Mouse (Mus musculus) gastrocnemius, adult 2 months (tissue): ENCODE data around the gene Supt5. TPM values are rescaled to one million over a fixed set of nuclear protein-coding genes. Genes with fewer than 3 reads are reported as not detected.

Experiments
- DNase-seq: peaks from one replicate; pipeline ENCODE4 v3.0.0; 2022
- H3K27ac ChIP-seq: fragments of 200-600 bp; 2 replicates; pipeline ENCODE4 v1.8.1; 2022; ENCODE audit warnings: mild to moderate bottlenecking
- H3K4me3 ChIP-seq: fragments of 200-600 bp; 2 replicates; pipeline ENCODE4 v1.8.1; 2022; ENCODE audit warnings: mild to moderate bottlenecking, moderate library complexity
- CTCF ChIP-seq: fragments of 200-600 bp; IDR thresholded peaks from 2 replicates; pipeline ENCODE4 v1.8.1; 2022; ENCODE audit warnings: antibody characterized with exemption, mild to moderate bottlenecking, moderate library complexity
- intact Hi-C: fragments of 180-260 bp; cut with DNase I; formaldehyde crosslinking; loops from one replicate; pipeline ENCODE4 v1.15.1; 2025
- total RNA-seq, 2 experiments: library from RNA; stranded (reverse); gene quantifications; 2 replicates each; pipeline ENCODE4 v1.2.3; 2021

Gene Supt5
- total RNA-seq, 2 experiments from 2014 or later = 57.9 to 68.6 TPM

DNA sequence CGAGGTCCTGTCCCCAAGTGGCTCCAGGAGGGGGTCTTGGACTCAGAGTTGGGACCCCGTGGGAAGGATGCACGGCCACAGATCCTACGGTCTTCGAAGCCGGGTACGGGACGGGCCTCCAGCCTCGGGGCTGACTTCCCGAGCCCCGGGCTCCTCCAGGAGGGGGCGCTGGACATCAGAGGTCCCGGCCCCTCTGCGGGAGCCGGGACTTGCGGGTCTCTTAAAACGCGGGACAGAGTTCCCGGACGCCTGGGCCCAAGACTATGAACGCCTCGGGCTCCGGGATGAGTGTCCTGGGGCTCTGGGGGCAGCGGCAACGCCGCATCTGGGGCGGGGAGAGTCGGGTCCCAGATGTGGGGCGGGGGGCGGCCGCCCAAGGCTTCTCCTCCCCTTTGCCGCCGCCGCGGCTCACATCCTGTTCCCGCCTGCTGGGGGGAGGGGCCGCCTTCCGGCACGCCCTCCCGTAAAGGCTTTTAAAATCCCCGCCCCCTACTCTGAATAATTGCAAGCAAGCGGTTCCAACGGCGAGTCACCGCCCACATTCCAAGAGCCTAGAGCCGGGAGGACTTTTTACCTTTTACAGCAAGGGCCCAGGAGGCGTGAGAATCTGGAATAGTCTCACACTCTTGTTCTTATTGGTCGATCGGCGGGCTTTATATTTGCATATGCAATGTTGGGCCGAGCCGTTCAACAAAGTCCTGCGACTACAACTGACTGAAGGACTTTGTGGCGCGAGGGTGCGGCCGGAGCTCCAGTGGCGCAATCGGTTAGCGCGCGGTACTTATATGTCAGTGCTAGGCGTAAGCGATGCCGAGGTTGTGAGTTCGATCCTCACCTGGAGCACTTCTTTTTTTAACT, 33.9 kb upstream of the Supt5 start, which contains the start of gene Plekhg2:
Gene Plekhg2 (minus strand): TSS at position 349 of the 858 bp plus-strand sequence.
- Histone ChIP-seq H3K27ac (peak within 1 kb of the TSS; percentile 94), H3K4me3 (peak within 1 kb of the TSS; percentile 76)
- DNase-seq = peak; percentile 97
- peak; percentile 83 for TF ChIP-seq CTCF
- intact Hi-C loops = loop anchor here (1.0 kb wide), 1 partner anchor 14 kb away; no protein-coding TSS in a partner anchor

DNA sequence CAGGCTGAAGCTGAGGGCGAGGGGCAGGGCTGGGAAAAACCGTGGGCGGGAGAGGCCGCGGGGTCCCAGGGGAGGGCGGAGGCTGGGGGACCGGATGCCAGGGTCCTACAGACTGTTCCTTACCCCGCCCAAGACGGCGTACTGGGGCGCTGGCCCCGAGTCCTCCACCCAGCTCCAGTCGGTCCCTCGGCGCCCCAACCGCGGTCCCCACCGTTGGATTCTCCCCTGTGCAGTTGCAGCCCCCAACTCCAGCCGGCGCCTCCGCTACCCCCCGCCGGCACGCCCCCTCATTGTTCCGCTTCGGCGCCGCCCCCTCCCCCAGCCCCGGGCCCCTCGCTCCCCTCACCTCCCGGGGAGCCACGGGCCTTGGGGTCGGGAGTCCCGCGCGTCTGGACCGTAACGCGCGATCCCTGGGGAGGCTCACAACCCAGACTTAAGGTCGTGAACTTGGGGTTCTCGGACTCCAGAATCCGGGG, 33.0 kb upstream of the Supt5 start:
- intact Hi-C loops = loop anchor here (2.0 kb wide), 1 partner anchor 19 kb away; no protein-coding TSS in a partner anchor

DNA sequence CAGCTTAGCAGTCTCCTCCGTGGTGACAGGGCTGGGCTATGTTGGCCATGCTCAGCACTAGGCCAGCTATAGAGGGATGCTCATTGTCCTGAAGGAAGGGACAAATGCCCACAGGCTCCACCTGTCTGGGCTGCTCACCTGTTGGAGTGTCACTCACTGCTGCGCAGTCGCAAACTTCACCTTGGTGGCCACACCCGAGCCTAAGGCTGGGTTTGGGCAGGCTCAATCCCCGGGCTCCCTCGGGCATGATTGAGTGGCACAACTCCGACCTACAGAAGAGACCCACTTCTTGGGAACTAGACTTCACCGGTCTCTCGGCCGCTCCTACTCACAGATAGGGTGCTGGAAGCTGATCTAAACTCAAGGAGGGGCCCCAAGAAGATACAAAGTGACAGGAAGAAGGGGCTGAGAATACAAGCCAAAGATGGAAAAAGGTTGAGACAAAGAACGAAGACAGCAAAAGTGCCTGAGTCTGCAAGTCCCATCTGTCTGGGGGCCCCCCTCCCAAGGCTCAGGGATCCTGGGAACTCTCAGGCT, 32.5 kb upstream of the Supt5 start:
- H3K27ac ChIP-seq = peak overlapping the region; percentile 94
- no peak for DNase-seq
- no peak for TF ChIP-seq CTCF
- intact Hi-C loops = loop anchor here (2.0 kb wide), 1 partner anchor 18 kb away; no protein-coding TSS in a partner anchor
- peak overlapping the region; percentile 76 for H3K4me3 ChIP-seq

More for the DNA sequence above, 33.0 kb upstream of the Supt5 start:
- DNase-seq = peak; percentile 84
- H3K4me3 ChIP-seq = peak overlapping the region; percentile 76
- TF ChIP-seq CTCF = no peak
- peak overlapping the region; percentile 94 for H3K27ac ChIP-seq

DNA sequence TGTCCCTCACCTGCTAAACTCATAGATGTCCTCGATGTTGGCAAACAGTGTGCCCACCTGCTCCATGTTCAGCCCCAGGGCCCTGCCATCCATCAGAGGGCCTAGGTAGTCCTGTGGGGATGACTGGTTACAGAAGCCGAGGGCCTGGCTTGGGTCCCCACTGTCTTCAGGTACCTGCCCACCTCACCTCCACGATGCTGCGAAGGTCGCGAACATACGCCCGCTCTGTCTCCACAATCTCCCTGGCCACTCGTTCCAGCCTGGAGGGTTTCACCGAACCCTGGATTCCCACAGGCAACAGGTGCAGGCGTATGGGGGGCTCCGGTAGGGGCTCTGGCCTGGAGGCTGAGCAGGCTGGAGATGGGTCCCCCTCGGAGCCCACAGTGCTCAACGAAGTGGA, 31.5 kb upstream of the Supt5 start:
- H3K4me3 ChIP-seq = peak overlapping the region; percentile 76
- intact Hi-C loops = loop anchor here (2.0 kb wide), 1 partner anchor 17 kb away; no protein-coding TSS in a partner anchor
- H3K27ac ChIP-seq = peak overlapping the region; percentile 94; the same call in 1 of the 2 replicates
- TF ChIP-seq CTCF = no peak
- no peak for DNase-seq

DNA sequence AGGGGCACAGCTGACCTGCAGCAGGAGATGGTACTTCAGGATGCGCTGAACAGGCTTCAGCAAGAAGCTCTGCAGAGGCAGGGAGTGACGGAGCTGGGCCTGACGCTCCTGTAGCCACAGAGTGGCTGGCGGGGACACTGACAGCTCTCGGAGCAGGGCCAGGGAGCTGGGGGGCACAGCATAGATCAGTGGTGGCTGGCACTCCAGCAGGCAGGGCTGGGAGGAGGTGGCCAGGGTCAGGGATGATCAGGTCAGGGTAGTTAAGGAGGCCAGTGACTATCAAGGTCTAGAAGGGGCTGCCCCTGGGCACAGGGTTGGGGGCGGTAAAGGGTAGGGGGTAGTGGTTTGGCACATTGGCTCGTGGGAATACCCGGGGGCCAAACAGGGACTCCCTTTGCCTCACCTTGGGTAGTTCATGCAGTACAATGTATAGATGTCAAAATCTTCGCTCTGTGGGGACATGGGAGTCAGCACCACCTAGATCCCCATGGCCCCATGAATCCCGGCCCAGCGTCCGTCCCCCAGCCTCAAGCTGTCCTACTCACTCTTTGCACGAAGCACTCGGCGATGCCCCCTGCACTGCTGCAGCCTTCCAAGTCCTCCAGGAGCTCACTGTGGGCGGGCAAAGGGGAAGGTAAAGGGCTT, 29.9 kb upstream of the Supt5 start:
- no peak for DNase-seq
- no peak for TF ChIP-seq CTCF
- intact Hi-C loops = no loop called here
- Histone ChIP-seq H3K27ac (peak overlapping the region; percentile 5; the same call in 1 of the 2 replicates), H3K4me3 (no peak overlapping the region)

DNA sequence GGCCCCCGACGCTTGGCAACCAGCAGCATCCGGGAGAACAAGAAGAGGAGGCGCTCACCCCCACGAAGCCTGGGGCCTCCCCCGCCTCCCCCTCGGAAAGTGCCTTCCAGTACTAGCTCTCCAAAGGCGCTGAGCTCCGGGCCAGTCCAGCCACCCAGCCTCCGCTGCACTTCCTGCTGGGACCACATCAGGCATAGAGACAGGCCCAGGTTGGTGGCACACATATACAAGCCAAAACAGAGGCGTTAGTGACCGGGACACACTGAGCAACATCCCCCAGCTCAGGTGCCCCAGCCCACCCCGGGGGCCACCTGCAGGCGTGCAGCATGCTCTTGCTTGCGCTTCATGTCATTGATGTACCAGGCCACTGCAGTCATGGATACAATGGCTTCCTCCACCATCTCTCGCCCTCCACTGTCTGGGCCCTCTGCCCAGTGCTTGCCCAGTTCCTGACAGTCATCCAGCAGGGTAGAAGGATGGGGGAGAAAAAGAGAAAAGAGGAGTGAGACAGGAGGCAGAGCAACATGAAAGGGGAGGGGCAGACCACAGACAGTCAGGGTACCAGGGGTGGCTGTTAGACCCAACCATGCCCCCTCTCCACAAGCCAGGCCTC, 29.2 kb upstream of the Supt5 start:
- intact Hi-C loops = no loop called here
- Histone ChIP-seq H3K27ac (no peak overlapping the region), H3K4me3 (no peak overlapping the region)
- no peak for DNase-seq
- no peak for TF ChIP-seq CTCF

DNA sequence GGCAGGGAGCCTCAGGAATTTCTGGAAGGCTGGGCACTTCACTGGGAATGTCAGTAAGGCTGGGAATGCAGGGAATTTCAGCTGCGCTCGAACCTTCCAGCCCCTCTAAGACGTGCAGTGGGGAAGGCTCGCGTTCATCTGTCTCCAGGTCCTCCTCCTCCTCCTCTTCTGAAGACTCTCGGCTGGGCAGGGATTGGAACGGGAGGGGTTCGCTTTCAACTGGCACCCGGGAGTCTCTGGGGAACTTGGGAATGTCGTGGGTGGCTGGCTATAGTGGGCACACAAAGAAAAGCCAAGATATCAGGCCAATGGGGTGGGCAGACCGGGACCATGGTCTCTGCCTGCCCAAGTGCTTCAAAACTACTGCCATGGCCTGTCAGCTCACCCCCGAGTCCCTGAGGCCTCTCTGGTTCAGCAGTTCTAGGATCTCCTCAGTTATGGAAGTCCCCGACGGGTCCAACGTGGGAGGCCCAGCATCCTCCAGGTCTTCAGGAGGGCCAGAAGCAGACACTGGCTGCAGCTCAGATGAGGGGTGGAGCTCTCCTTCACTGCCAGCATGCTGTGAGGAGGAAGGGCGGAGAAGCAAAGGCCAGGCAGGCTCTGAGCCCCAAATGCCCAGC, 24.0 kb upstream of the Supt5 start:
- no peak for DNase-seq
- TF ChIP-seq CTCF = no peak
- peak overlapping the region; percentile 57 for H3K27ac ChIP-seq
- intact Hi-C loops = no loop called here
- H3K4me3 ChIP-seq = no peak overlapping the region

DNA sequence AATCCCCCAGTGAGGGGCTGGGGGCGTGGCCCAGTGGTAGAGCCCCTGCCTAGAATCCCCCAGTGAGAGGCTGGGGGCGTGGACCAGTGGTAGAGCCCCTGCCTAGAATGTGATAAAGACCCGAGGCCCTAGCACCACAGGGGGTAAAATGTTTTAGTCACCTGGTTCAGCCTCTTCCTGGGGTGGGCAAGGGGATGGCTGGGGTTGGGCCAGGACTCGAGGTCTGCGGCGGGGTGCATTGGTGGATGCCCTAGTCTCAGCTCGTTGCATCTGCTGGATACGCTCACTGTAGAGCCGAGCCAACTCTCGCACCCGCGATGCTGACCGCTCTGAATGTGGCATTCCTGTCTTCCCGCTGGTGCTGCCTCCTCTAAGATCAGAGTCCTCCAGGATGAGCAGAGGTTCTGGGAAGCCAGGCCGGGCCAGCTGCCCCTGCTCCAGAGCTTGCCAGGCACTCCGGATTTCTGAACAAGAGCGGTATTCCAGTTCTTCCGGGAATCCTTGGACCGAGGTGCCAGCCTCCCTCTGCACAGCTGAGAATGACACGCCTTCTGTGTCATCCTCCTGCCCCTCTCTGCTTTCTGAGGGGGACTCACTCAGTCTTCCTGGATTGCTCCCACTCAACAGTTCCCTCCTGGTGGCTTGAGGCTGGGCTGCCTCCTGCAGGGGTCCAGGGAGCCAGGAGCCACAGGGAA, 23.2 kb upstream of the Supt5 start:
- no peak overlapping the region for H3K4me3 ChIP-seq
- intact Hi-C loops = no loop called here
- TF ChIP-seq CTCF = no peak
- H3K27ac ChIP-seq = peak overlapping the region; percentile 57
- peak; percentile 33 for DNase-seq

DNA sequence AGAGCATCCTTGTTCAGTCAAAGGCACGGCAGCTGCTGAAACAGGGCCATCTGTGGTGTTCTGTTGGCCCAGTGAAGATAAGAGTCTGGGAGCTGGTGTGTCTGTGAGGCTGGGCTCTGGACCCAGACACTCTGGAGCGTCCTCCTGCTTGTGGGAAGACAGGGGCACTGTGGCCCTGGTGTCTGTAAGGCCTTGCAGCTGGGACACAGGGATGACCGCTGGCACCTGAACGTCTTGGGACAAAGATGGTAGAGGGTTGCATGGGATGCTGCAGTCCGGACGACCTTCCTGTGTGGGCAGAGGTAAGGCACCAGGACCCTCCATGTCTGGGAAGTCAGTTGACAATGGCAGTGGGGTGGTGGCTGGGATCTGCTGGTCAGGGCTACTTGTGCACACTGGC, 21.7 kb upstream of the Supt5 start:
- TF ChIP-seq CTCF = no peak
- H3K27ac ChIP-seq = no peak overlapping the region
- DNase-seq = no peak
- intact Hi-C loops = no loop called here
- H3K4me3 ChIP-seq = no peak overlapping the region

DNA sequence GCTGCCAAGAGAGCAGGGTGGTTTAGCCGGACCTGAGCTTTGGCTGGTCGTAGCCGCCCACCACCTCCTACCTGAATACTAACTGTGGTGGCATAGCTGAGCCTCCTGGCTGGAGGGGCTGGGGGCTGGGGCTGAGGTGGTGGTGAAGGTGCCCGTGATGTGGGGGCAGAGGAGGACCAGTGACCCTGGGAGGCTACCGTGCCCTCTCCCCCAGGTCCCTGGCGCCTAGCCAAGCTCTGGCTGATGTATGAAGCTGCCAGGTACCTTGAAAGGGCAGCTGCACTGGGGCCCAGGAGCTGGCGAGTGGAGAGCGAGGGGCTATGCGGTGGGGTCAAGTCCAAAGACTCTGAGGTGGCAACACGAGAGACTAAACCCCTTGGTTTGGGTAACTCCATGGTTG, 21.3 kb upstream of the Supt5 start:
- TF ChIP-seq CTCF = no peak
- no peak overlapping the region for H3K27ac ChIP-seq

DNA sequence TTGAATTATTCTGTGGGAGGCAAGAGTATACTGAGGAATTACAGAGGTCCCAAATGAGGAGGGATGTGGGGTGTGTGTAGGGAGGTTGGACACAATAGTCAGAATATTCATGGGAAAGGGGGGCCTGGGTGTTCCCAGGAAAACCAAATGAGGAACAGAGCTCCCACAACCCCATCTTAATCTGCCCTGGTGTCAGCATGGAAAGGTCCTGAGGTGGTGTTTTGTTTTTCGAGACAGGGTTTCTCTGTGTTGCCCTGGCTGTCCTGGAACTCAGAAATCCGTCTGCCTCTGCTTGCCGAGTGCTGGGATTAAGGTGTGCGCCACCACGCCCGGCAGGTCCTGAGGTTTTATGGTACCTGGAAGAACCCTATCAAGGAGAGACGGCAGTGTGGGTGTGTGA, 19.9 kb upstream of the Supt5 start:
- TF ChIP-seq CTCF = no peak
- DNase-seq = no peak
- no peak overlapping the region for H3K4me3 ChIP-seq
- H3K27ac ChIP-seq = peak overlapping the region; percentile 75
- intact Hi-C loops = no loop called here

More for the DNA sequence above, 21.3 kb upstream of the Supt5 start:
- intact Hi-C loops = no loop called here
- H3K4me3 ChIP-seq = no peak overlapping the region
- peak; percentile 45 for DNase-seq
